Mouse (Mus musculus) MEL (cell line): ENCODE measurements around the gene Ube3b. TPM values are rescaled to one million over a fixed set of nuclear protein-coding genes. Genes with fewer than 3 reads are reported as not detected.

Experiments
- DNase-seq: peaks from one replicate; pipeline ENCODE4 v3.0.0; 2011; ENCODE audit warnings: low read depth, low spot score
- H3K27ac ChIP-seq: 2 replicates; pipeline ENCODE4 v1.5.1; 2012; ENCODE audit warnings: low read depth, mild to moderate bottlenecking, control low read depth, low read length, moderate library complexity; ENCODE audit not compliant: control insufficient read depth
- H3K27me3 ChIP-seq, 2 experiments: fragments of 150-350 bp in 1 of 2; sonication (generic) in 1 of 2; 2 replicates each; pipeline ENCODE4 v1.6.1; 2012; ENCODE audit warnings: low read length in 2 of 2, mild to moderate bottlenecking in 2 of 2, improper control_type of control experiment in 1 of 2, moderate library complexity in 1 of 2; ENCODE audit not compliant: insufficient read depth in 2 of 2, control insufficient read depth in 1 of 2
- H3K36me3 ChIP-seq, 2 experiments: 2 replicates each; pipeline ENCODE4 v1.6.1; 2012 to 2014; ENCODE audit warnings: low read length in 2 of 2, improper control_type of control experiment in 1 of 2, inconsistent platforms in 1 of 2, mild to moderate bottlenecking in 1 of 2; ENCODE audit not compliant: insufficient read depth in 2 of 2, control insufficient read depth in 1 of 2
- H3K4me1 ChIP-seq, 2 experiments: fragments of 150-350 bp in 1 of 2; sonication (generic) in 1 of 2; 2 replicates each; pipeline ENCODE4 v1.6.1; 2012; ENCODE audit warnings: low read length in 2 of 2, improper control_type of control experiment in 1 of 2, mild to moderate bottlenecking in 1 of 2; ENCODE audit not compliant: insufficient read depth in 2 of 2, control insufficient read depth in 1 of 2
- H3K4me3 ChIP-seq, 2 experiments: fragments of 150-350 bp in 1 of 2; sonication (generic) in 1 of 2; 2 replicates each; pipeline ENCODE4 v1.5.1; 2012; ENCODE audit warnings: low read depth in 2 of 2, low read length in 2 of 2, mild to moderate bottlenecking in 2 of 2, moderate library complexity in 2 of 2, control low read depth in 1 of 2, improper control_type of control experiment in 1 of 2; ENCODE audit not compliant: control insufficient read depth in 1 of 2, insufficient read depth in 1 of 2
- H3K79me2 ChIP-seq: 2 replicates; pipeline ENCODE4 v1.6.1; 2012; ENCODE audit warnings: mild to moderate bottlenecking, low read length, moderate library complexity; ENCODE audit not compliant: control insufficient read depth, poor library complexity, insufficient read depth
- H3K9ac ChIP-seq: 2 replicates; pipeline ENCODE4 v1.6.1; 2012; ENCODE audit warnings: low read depth, mild to moderate bottlenecking, control low read depth, low read length, moderate library complexity; ENCODE audit not compliant: control insufficient read depth, poor library complexity, severe bottlenecking
- H3K9me3 ChIP-seq: fragments of 150-350 bp; sonication (generic); replicated peaks from 2 replicates; pipeline ENCODE4 v1.6.1; 2012; ENCODE audit warnings: mild to moderate bottlenecking, low read length, improper control_type of control experiment, moderate library complexity; ENCODE audit not compliant: insufficient read depth
- CHD2 ChIP-seq: IDR thresholded peaks from 2 replicates; pipeline ENCODE4 v1.6.1; 2011; ENCODE audit warnings: low read length, improper control_type of control experiment
- CTCF ChIP-seq, 3 experiments: IDR thresholded peaks in 2 of 3; conservative IDR thresholded peaks in 1 of 3; 2 replicates each; pipeline ENCODE4 v1.5.1; 2011 to 2012; ENCODE audit warnings: low read length in 3 of 3, low read depth in 2 of 3, mild to moderate bottlenecking in 2 of 3, improper control_type of control experiment in 1 of 3, inconsistent platforms in 1 of 3, mixed read lengths in 1 of 3, moderate library complexity in 1 of 3; ENCODE audit not compliant: control insufficient read depth in 1 of 3, insufficient read depth in 1 of 3, poor library complexity in 1 of 3, severe bottlenecking in 1 of 3
- ETS1 ChIP-seq: IDR thresholded peaks from 2 replicates; pipeline ENCODE4 v1.6.1; 2012; ENCODE audit warnings: low read depth, mild to moderate bottlenecking, inconsistent platforms, low read length, improper control_type of control experiment, moderate library complexity
- GABPA ChIP-seq: IDR thresholded peaks from 2 replicates; pipeline ENCODE4 v1.6.1; 2012; ENCODE audit warnings: low read depth, mild to moderate bottlenecking, inconsistent platforms, low read length, improper control_type of control experiment, moderate library complexity
- GATA1 ChIP-seq: IDR thresholded peaks from 2 replicates; pipeline ENCODE4 v1.6.1; 2011; ENCODE audit warnings: low read depth, low read length, improper control_type of control experiment
- JUND ChIP-seq: IDR thresholded peaks from 2 replicates; pipeline ENCODE4 v1.6.1; 2011; ENCODE audit warnings: low read depth, mild to moderate bottlenecking, improper control_type of control experiment, low read length
- KAT2A ChIP-seq: conservative IDR thresholded peaks from 2 replicates; pipeline ENCODE4 v1.6.1; 2012; ENCODE audit warnings: low read depth, low read length, improper control_type of control experiment, inconsistent platforms
- MAZ ChIP-seq: IDR thresholded peaks from 2 replicates; pipeline ENCODE4 v1.6.1; 2012; ENCODE audit warnings: low read depth, mild to moderate bottlenecking, inconsistent platforms, low read length, improper control_type of control experiment
- MEF2A ChIP-seq: IDR thresholded peaks from 2 replicates; pipeline ENCODE4 v1.6.1; 2014; ENCODE audit warnings: low read depth, mild to moderate bottlenecking, inconsistent platforms, low read length, improper control_type of control experiment; ENCODE audit not compliant: poor library complexity, insufficient replicate concordance, severe bottlenecking; ENCODE audit errors: extremely low read depth
- MXI1 ChIP-seq: IDR thresholded peaks from 2 replicates; pipeline ENCODE4 v1.6.1; 2011; ENCODE audit warnings: mild to moderate bottlenecking, low read depth, low read length, improper control_type of control experiment
- MYC ChIP-seq: IDR thresholded peaks from 2 replicates; pipeline ENCODE4 v1.6.1; 2011; ENCODE audit warnings: low read depth, mild to moderate bottlenecking, low read length, improper control_type of control experiment, moderate library complexity
- SMC3 ChIP-seq: IDR thresholded peaks from 2 replicates; pipeline ENCODE4 v1.6.1; 2011; ENCODE audit warnings: low read depth, low read length, improper control_type of control experiment
- TAL1 ChIP-seq: IDR thresholded peaks from 2 replicates; pipeline ENCODE4 v1.6.1; 2012; ENCODE audit warnings: mild to moderate bottlenecking, inconsistent platforms, low read length, moderate library complexity, mixed read lengths
- USF2 ChIP-seq, 2 experiments: IDR thresholded peaks; 2 replicates each; pipeline ENCODE4 v1.6.1; 2011 to 2012; ENCODE audit warnings: improper control_type of control experiment in 2 of 2, low read length in 2 of 2, borderline replicate concordance in 1 of 2, inconsistent platforms in 1 of 2, low read depth in 1 of 2, mild to moderate bottlenecking in 1 of 2; ENCODE audit not compliant: insufficient read depth in 1 of 2
- ZC3H11A ChIP-seq: IDR thresholded peaks from 2 replicates; pipeline ENCODE4 v1.6.1; 2012; ENCODE audit warnings: low read depth, mild to moderate bottlenecking, inconsistent platforms, low read length, improper control_type of control experiment
- ZKSCAN1 ChIP-seq: IDR thresholded peaks from 2 replicates; pipeline ENCODE4 v1.6.1; 2012; ENCODE audit warnings: low read depth, mild to moderate bottlenecking, inconsistent platforms, low read length, improper control_type of control experiment, moderate library complexity
- ZMIZ1 ChIP-seq: IDR thresholded peaks from 2 replicates; pipeline ENCODE4 v1.6.1; 2012; ENCODE audit warnings: low read depth, mild to moderate bottlenecking, inconsistent platforms, low read length, improper control_type of control experiment, moderate library complexity
- ZNF384 ChIP-seq: IDR thresholded peaks from 2 replicates; pipeline ENCODE4 v1.6.1; 2012; ENCODE audit warnings: low read depth, mild to moderate bottlenecking, inconsistent platforms, low read length, improper control_type of control experiment
- polyA plus RNA-seq, 2 experiments: library from polyadenylated mRNA; stranded (reverse) in 1 of 2; unstranded in 1 of 2; fragments of >175 nt in 1 of 2; fragments of >200 nt in 1 of 2; gene quantifications; 2 replicates each; pipeline versions ENCODE4 v1.2.1 to v1.2.4; 2012; ENCODE audit warnings: low replicate concordance in 2 of 2, low read depth in 1 of 2; ENCODE audit not compliant: insufficient read length in 2 of 2, insufficient read depth in 1 of 2, missing spikeins in 1 of 2
- total RNA-seq: library from RNA; depleted of rRNA; stranded (reverse); fragments of 300-350 nt; gene quantifications from 2 replicates; pipeline ENCODE4 v1.2.3, GENCODE M21; 2012; rRNA removed

Gene Ube3b
- total and polyA plus RNA-seq, 3 experiments = 21.8 to 150 (median 45.4) TPM

- no peaks in the 10 kb centered on the region; a peak in 1 of 4 replicates for H3K36me3 ChIP-seq
- peaks cover 0 to 6% of the 10 kb centered on the region in 2 experiments; a peak in 1 of 4 replicates for H3K4me1 ChIP-seq
- no peak overlapping the region for H3K9ac ChIP-seq
- no peaks in the 10 kb centered on the region for H3K79me2 ChIP-seq
- no peak for DNase-seq
- H3K9me3 ChIP-seq = no peaks in the 10 kb centered on the region
- TF ChIP-seq ZMIZ1 (no peak), MAZ (no peak), CHD2 (no peak), USF2 (IDR thresholded peaks at IDR 0.05; ENCODE audit: borderline replicate concordance in 1 of 2, insufficient read depth in 1 of 2, low read depth in 1 of 2, low read length in 2 of 2) (no peak), MEF2A (no peak), TAL1 (no peak), MYC (no peak), ETS1 (no peak), GATA1 (no peak), ZC3H11A (no peak), ZKSCAN1 (no peak), CTCF (IDR thresholded peaks at IDR 0.05 in 2 of 3, conservative IDR thresholded peaks at IDR 0.05 in 1 of 3; ENCODE audit: control insufficient read depth in 1 of 3, insufficient read depth in 1 of 3, low read depth in 2 of 3, low read length in 3 of 3, poor library complexity in 1 of 3, severe bottlenecking in 1 of 3) (no peak), MXI1 (no peak), JUND (no peak), KAT2A (no peak), GABPA (no peak), ZNF384 (no peak), SMC3 (no peak)
- H3K27ac ChIP-seq = no peak overlapping the region
- no peaks in the 10 kb centered on the region for H3K27me3 ChIP-seq
- no peak overlapping the region for H3K4me3 ChIP-seq
Observed at GRCm38 (mm10) chr5:114470359-114470758, 90.0 kb downstream of the Ube3b start.

Other genes with a start within 250 kb of the Ube3b start
- gene Acacb, start 234.1 kb upstream of the Ube3b start, total RNA-seq = 1.9 and 2.0 TPM in 2 replicates
- 1 to 10 TPM in 1 of 2 experiments, not detected in 1; 5.3 TPM for gene Acacb, start 234.1 kb upstream of the Ube3b start, polyA plus RNA-seq
- gene Foxn4, start 106.8 kb upstream of the Ube3b start, total RNA-seq = not detected in 2 replicates
- under 1 TPM in 1 of 2 experiments, not detected in 1; 0.07 TPM for gene Foxn4, start 106.8 kb upstream of the Ube3b start, polyA plus RNA-seq
- gene Myo1h, start 91.4 kb upstream of the Ube3b start, total RNA-seq = 4.1 and 4.6 TPM in 2 replicates
- under 1 TPM in 1 of 2 experiments, not detected in 1; 0.33 TPM for gene Myo1h, start 91.4 kb upstream of the Ube3b start, polyA plus RNA-seq
- gene Kctd10, start 99 bp upstream of the Ube3b start, total RNA-seq = 41.9 and 47.8 TPM in 2 replicates
- gene Kctd10, start 99 bp upstream of the Ube3b start, polyA plus RNA-seq = 10 to 100 TPM in 1 of 2 experiments, not detected in 1; 42.2 TPM
- gene Mmab, start 63.5 kb downstream of the Ube3b start, total RNA-seq = 9.5 and 10.4 TPM in 2 replicates
- 10 to 100 TPM in 1 of 2 experiments, not detected in 1; 21.0 TPM for gene Mmab, start 63.5 kb downstream of the Ube3b start, polyA plus RNA-seq
- gene Mvk, start 63.7 kb downstream of the Ube3b start, total RNA-seq = 26.3 and 33.5 TPM in 2 replicates
- gene Mvk, start 63.7 kb downstream of the Ube3b start, polyA plus RNA-seq = 10 to 100 TPM in 1 of 2 experiments, not detected in 1; 37.7 TPM
- 0.23 and 0.27 TPM in 2 replicates for gene Fam222a, start 187.4 kb downstream of the Ube3b start, total RNA-seq
- under 1 TPM in 1 of 2 experiments, not detected in 1; 0.70 TPM for gene Fam222a, start 187.4 kb downstream of the Ube3b start, polyA plus RNA-seq